Mouse (Mus musculus) layer of hippocampus, adult 2 months (tissue): ENCODE data around the gene Tkt. TPM values are rescaled to one million over a fixed set of nuclear protein-coding genes. Genes with fewer than 3 reads are reported as not detected.

Experiments used
- DNase-seq, 2 experiments: peaks; one replicate each; pipeline ENCODE4 v3.0.0; 2022; ENCODE audit warnings: low spot score in 2 of 2
- H3K27ac ChIP-seq: fragments of 200-600 bp; 2 replicates; pipeline ENCODE4 v1.8.1; 2022
- H3K4me3 ChIP-seq: fragments of 200-600 bp; 2 replicates; pipeline ENCODE4 v1.8.1; 2022; ENCODE audit warnings: mild to moderate bottlenecking
- CTCF ChIP-seq: fragments of 200-600 bp; conservative IDR thresholded peaks from 2 replicates; pipeline ENCODE4 v1.8.1; 2022; ENCODE audit warnings: antibody characterized with exemption, mild to moderate bottlenecking, moderate library complexity
- microRNA-seq, 2 experiments: library from miRNA; unstranded; fragments of <30 nt; microRNA quantifications; one replicate each; pipeline ENCODE4 v1.2.0; 2021
- total RNA-seq, 2 experiments: library from RNA; stranded (reverse); gene quantifications; 2 replicates each; pipeline ENCODE4 v1.2.3; 2021

The Tkt gene
- total RNA-seq, 2 experiments from 2014 or later, result 162 to 164 TPM

GRCm38 (mm10) chr14:30622130-30622529, 74.0 kb downstream of the Tkt start:
- Histone ChIP-seq H3K4me3 (no peak overlapping the region), H3K27ac (no peak overlapping the region)
- no peak for DNase-seq
- TF ChIP-seq CTCF, result no peak

DNA sequence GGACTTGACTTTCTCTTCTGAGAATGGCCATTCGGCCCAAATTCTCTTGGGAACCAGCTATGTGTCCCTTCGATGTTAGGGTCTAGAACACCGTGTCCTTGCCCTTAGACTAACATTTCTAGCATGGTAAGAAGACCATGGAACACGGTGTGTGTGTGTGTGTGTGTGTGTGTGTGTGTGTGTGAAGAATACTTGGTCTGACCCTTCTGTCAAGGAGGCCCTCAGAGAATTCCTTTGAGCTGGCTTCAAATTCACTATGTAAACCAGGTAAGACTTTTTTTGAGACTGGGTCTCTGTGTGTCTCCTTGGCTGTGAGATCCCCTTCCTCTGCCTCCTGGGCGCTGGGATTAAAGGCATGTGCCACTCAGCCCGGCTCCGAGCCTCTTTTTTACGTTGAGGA, 74.4 kb downstream of the Tkt start:
- TF ChIP-seq CTCF, result no peak
- H3K4me3 ChIP-seq, result no peak overlapping the region
- no peak overlapping the region for H3K27ac ChIP-seq
- DNase-seq, result no peak

Small RNA genes lying within 50 kb of the gene (microRNA-seq; reads per million reads assigned to microRNA genes)
- gene Mir3076, result 5.1 to 5.5 reads per million in 2 experiments

Other genes starting within 250 kb of the Tkt start
- 10 to 100 TPM; 22.7 to 23.0 TPM for gene Dcp1a, start 68.8 kb upstream of the Tkt start, total RNA-seq
- 10 to 100 TPM; 51.9 to 52.2 TPM for gene Cacna1d, start 56.9 kb upstream of the Tkt start, total RNA-seq
- gene Prkcd, start 77.9 kb downstream of the Tkt start, total RNA-seq, result 10 to 100 TPM; 33.3 to 47.5 TPM
- 10 to 100 TPM; 10.8 to 12.0 TPM for gene Rft1, start 106.0 kb downstream of the Tkt start, total RNA-seq
- 10 to 100 TPM; 33.5 to 36.6 TPM for gene Sfmbt1, start 166.5 kb downstream of the Tkt start, total RNA-seq